ENCODE assay signal across 9 mouse cellular contexts in the genomic region with DNA sequence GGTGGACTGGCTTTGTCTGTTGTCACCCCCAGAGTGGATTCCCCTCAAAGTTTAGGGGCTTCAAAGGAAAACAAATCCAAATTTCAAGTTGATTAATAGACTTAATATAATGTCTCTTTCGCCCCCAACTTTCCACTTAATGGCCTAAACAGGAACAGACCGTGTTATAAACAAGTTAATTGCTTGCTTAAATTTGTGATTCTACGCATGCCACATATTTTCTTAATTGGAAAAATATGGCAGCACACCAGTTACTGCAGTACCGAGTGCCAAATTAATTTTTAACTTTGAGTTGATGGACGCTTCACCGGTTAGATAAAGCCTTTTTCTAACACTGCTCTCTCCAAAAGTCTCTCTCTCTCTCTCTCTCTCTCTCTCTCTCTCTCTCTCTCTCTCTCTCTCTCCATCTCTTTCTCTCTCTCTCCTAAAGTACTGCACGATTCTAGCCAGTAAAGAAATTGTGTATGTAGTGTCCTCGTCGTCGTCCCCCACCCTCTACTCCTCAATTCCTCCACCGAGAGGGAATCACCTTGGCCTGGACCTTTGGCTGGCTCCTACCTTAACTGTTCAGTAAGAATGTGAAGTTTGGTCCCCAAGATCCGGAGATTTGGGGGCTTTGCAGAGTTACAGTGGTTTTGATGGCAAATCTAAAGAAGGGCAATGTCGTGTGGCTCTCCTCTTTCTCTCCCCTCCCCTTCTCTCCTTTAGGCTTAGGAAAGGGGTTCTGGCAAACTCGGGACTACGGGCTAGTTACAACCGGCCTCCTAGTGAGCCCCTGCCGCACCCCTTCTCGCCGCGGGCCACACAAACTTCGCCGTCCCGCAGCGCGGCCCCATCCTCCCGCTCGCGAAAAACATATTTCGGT. TPM values are rescaled to one million over a fixed set of nuclear protein-coding genes. Genes with fewer than 3 reads are reported as not detected.
DNase-seq lines count a peak whose midpoint lies in the region; ATAC-seq and TF ChIP-seq lines count a peak whose summit lies in the region.
"Had no signal": no experiment of that assay in that cellular context is flagged by ENCODE, and none has a peak within 500 bp of the region (broad histone marks: within the 10 kb centered on the region; RNA-seq: fewer than 3 reads in every experiment).

No protein-coding gene starts in this region.

- H3K4me2 ChIP-seq in hindbrain, embryonic 12.5 days (replicated peaks), result peak overlapping the region; percentile 72
- peak overlapping the region; percentile 58 for H3K4me2 ChIP-seq in midbrain, embryonic 12.5 days (replicated peaks)

- H3K27ac ChIP-seq in hindbrain, embryonic 12.5 days, result peak overlapping the region; percentile 86
- peak overlapping the region; percentile 91 for H3K27ac ChIP-seq in midbrain, embryonic 12.5 days (replicated peaks)

- WGBS in hindbrain, embryonic 12.5 days, result 1% methylated on average over 29 of the region's 29 CpGs
- 3% methylated on average over 29 of the region's 29 CpGs for WGBS in midbrain, embryonic 12.5 days

- H3K4me3 ChIP-seq in hindbrain, embryonic 12.5 days, result peak overlapping the region; percentile 47
- peak overlapping the region; percentile 56 for H3K4me3 ChIP-seq in midbrain, embryonic 12.5 days

- H3K36me3 ChIP-seq in hindbrain, embryonic 12.5 days, result no peaks in the 10 kb centered on the region
- H3K36me3 ChIP-seq in midbrain, embryonic 12.5 days, result no peaks in the 10 kb centered on the region

- H3K4me1 ChIP-seq in hindbrain, embryonic 12.5 days, result peaks cover 21% of the 10 kb centered on the region
- H3K4me1 ChIP-seq in midbrain, embryonic 12.5 days, result peaks cover 27% of the 10 kb centered on the region

- TF ChIP-seq POLR2A in brain, embryonic 14.5 days (IDR thresholded peaks at IDR 0.05; ENCODE audit: borderline replicate concordance, extremely low read depth, insufficient read depth, insufficient read length, poor library complexity, severe bottlenecking), result no peak

- ATAC-seq in hindbrain, embryonic 12.5 days (ENCODE audit: low FRiP score), result no peak
- ATAC-seq in midbrain, embryonic 12.5 days (ENCODE audit: low FRiP score, low read depth), result no peak

- peak; percentile 9 for DNase-seq in cerebellum, adult 9-10 months
- no peak for DNase-seq in cerebellum, postnatal 4 days (ENCODE audit: low spot score in 2 of 2)
- DNase-seq in brain, embryonic 14.5 days (ENCODE audit: low read depth), result peak; percentile 45
- no peak for DNase-seq in adrenal gland, postnatal 10 days
- DNase-seq in thymus, postnatal 4 days, result no peak
- no peak for DNase-seq in right cerebral cortex, adult 18-20 months

- H3K27me3 ChIP-seq in hindbrain, embryonic 12.5 days, result peaks cover 75% of the 10 kb centered on the region
- peaks cover 58% of the 10 kb centered on the region for H3K27me3 ChIP-seq in midbrain, embryonic 12.5 days

- no peak for TF ChIP-seq CTCF in brain, embryonic 14.5 days (IDR thresholded peaks at IDR 0.05; ENCODE audit: borderline replicate concordance, extremely low read depth, insufficient read depth, insufficient read length)

- no peaks in the 10 kb centered on the region for H3K9me3 ChIP-seq in hindbrain, embryonic 12.5 days (replicated peaks)
- H3K9me3 ChIP-seq in midbrain, embryonic 12.5 days, result no peaks in the 10 kb centered on the region

- peak overlapping the region; percentile 65 for H3K9ac ChIP-seq in hindbrain, embryonic 12.5 days
- H3K9ac ChIP-seq in midbrain, embryonic 12.5 days (replicated peaks), result peak overlapping the region; percentile 79

RNA-seq across cellular contexts. Expression of a gene that starts 0.8 kb away (rescaled TPM):
- 13.7 and 24.0 TPM in 2 replicates for polyA plus RNA-seq in brain, embryonic 14.5 days (2012; rRNA removed)
- polyA plus RNA-seq in hindbrain, embryonic 12.5 days (2016; fragmentation: Nextera tagmentation; extraction: Ambion mirVana), result 40.3 and 40.7 TPM in 2 replicates
- 54.1 and 57.9 TPM in 2 replicates for polyA plus RNA-seq in midbrain, embryonic 12.5 days (2016; fragmentation: Nextera tagmentation; extraction: Ambion mirVana)
- 10 to 100 TPM; 25.2 to 30.0 TPM for total RNA-seq in adrenal gland, postnatal 10 days (2021)

RNA-seq across cellular contexts. Expression of a gene that starts 1.2 kb away (rescaled TPM):
- polyA plus RNA-seq in brain, embryonic 14.5 days (2012; rRNA removed), result 36.1 and 57.3 TPM in 2 replicates
- polyA plus RNA-seq in hindbrain, embryonic 12.5 days (2016; fragmentation: Nextera tagmentation; extraction: Ambion mirVana), result 40.6 and 42.4 TPM in 2 replicates
- polyA plus RNA-seq in midbrain, embryonic 12.5 days (2016; fragmentation: Nextera tagmentation; extraction: Ambion mirVana), result 97.5 and 111 TPM in 2 replicates
- 1 to 10 TPM in 1 of 2 experiments, under 1 TPM in 1; 0.75 to 5.7 TPM for total RNA-seq in adrenal gland, postnatal 10 days (2021)
- polyA plus RNA-seq: erythroblast, embryonic 14.5 days had no signal

Comparison
In these comparisons a context has a peak if more than half of its experiments do, and no peak if none do; other contexts are left out.
1. DNase-seq: peak in cerebellum, adult 9-10 months (single experiment) and brain, embryonic 14.5 days (single experiment); none in cerebellum, postnatal 4 days (0 of 2), adrenal gland, postnatal 10 days (single experiment), thymus, postnatal 4 days (single experiment) and right cerebral cortex, adult 18-20 months (single experiment).